In genomic region chr3:95216655-95217254, GRCm38 (mm10) we compare ENCODE assay signal across 9 mouse cellular contexts. TPM values are rescaled to one million over a fixed set of nuclear protein-coding genes. Genes with fewer than 3 reads are reported as not detected.
A peak's percentile ranks its signal among the peaks of the same experiment; 100 is the strongest.
DNase-seq lines count a peak whose midpoint lies in the region; ATAC-seq and TF ChIP-seq lines count a peak whose summit lies in the region.
"Had no signal": no experiment of that assay in that cellular context is flagged by ENCODE, and none has a peak within 500 bp of the region (broad histone marks: within the 10 kb centered on the region; RNA-seq: fewer than 3 reads in every experiment).

No protein-coding gene starts in this region.

- peak overlapping the region; percentile 92 for H3K9ac ChIP-seq in liver, embryonic 15.5 days

- no peaks in the 10 kb centered on the region for H3K27me3 ChIP-seq in thymus, adult 2 months (ENCODE audit: control insufficient read depth, insufficient read depth, low read length)
- H3K27me3 ChIP-seq in liver, embryonic 15.5 days = no peaks in the 10 kb centered on the region

- peak overlapping the region; percentile 90 for H3K4me3 ChIP-seq in thymus, adult 2 months (ENCODE audit: control insufficient read depth, insufficient read depth, low read length)
- H3K4me3 ChIP-seq in liver, embryonic 15.5 days (replicated peaks) = peak overlapping the region; percentile 91

- no peak for TF ChIP-seq CTCF in thymus, adult 2 months (IDR thresholded peaks at IDR 0.05; ENCODE audit: borderline replicate concordance, control insufficient read depth, extremely low read depth, insufficient read depth, low read length, poor library complexity)

- peak overlapping the region; percentile 84 for H3K4me2 ChIP-seq in liver, embryonic 15.5 days

- WGBS in thymus, adult 2 months = 25% methylated on average over 4 of the region's 4 CpGs
- 12% methylated on average over 4 of the region's 4 CpGs for WGBS in liver, embryonic 15.5 days (ENCODE audit: insufficient replicate concordance)

- no peak for TF ChIP-seq POLR2A in thymus, adult 2 months (IDR thresholded peaks at IDR 0.05; ENCODE audit: control insufficient read depth, extremely low read depth, insufficient read depth, low read length, poor library complexity)

- peaks cover 8% of the 10 kb centered on the region; the same call in 1 of the 2 replicates for H3K36me3 ChIP-seq in thymus, adult 2 months (ENCODE audit: control insufficient read depth, insufficient read depth, low read length)
- H3K36me3 ChIP-seq in liver, embryonic 15.5 days (replicated peaks) = peaks cover 42% of the 10 kb centered on the region

- H3K4me1 ChIP-seq in thymus, adult 2 months (replicated peaks; ENCODE audit: control insufficient read depth, insufficient read depth, low read length) = peaks cover 3% of the 10 kb centered on the region; the same call in 1 of the 2 replicates
- H3K4me1 ChIP-seq in liver, embryonic 15.5 days (replicated peaks) = peaks cover 44% of the 10 kb centered on the region

- H3K9me3 ChIP-seq in liver, embryonic 15.5 days (replicated peaks) = no peaks in the 10 kb centered on the region

- DNase-seq in cerebellum, adult 9-10 months = peak; percentile 38
- no peak for DNase-seq in thymus, adult 2 months
- DNase-seq in thymus, postnatal 0 days (ENCODE audit: low spot score) = no peak
- no peak for DNase-seq in frontal cortex, adult 2 months (ENCODE audit: extremely low spot score in 1 of 2, low spot score in 1 of 2)
- no peak for DNase-seq in urinary bladder, adult 18-20 months (ENCODE audit: low spot score in 2 of 2)
- DNase-seq in adrenal gland, postnatal 36 days = no peak

- no peak overlapping the region for H3K27ac ChIP-seq in thymus, adult 2 months (ENCODE audit: control insufficient read depth, insufficient read depth, low read length)
- H3K27ac ChIP-seq in liver, embryonic 15.5 days (replicated peaks) = peak overlapping the region; percentile 94

- ATAC-seq in cerebellum, adult (ENCODE audit: insufficient number of reproducible peaks, low FRiP score, low TSS enrichment) = no peak
- peak; percentile 3 for ATAC-seq in liver, embryonic 15.5 days (ENCODE audit: insufficient read depth)

RNA-seq across cellular contexts. Expression of gene Gabpb2, which starts 1.0 kb away (rescaled TPM):
- 39.7 and 41.7 TPM in 2 replicates for polyA plus RNA-seq in thymus, adult 2 months (2012; rRNA removed)
- polyA plus RNA-seq in thymus, postnatal 0 days (2015; fragmentation: Nextera tagmentation; extraction: Ambion mirVana) = 9.3 and 13.8 TPM in 2 replicates
- polyA plus RNA-seq in liver, embryonic 15.5 days (2015; fragmentation: Nextera tagmentation; extraction: Ambion mirVana) = 6.2 and 7.1 TPM in 2 replicates
- 15.8 and 17.9 TPM in 2 replicates for polyA plus RNA-seq in frontal cortex, adult 2 months (2012; rRNA removed)
- total RNA-seq in adrenal gland, postnatal 36 days (2021) = 10 to 100 TPM; 21.3 to 22.6 TPM

RNA-seq across cellular contexts. Expression of gene Cdc42se1, which starts 11.8 kb away (rescaled TPM):
- 137 and 156 TPM in 2 replicates for polyA plus RNA-seq in thymus, adult 2 months (2012; rRNA removed)
- polyA plus RNA-seq in thymus, postnatal 0 days (2015; fragmentation: Nextera tagmentation; extraction: Ambion mirVana) = 167 and 178 TPM in 2 replicates
- 36.7 and 42.6 TPM in 2 replicates for polyA plus RNA-seq in liver, embryonic 15.5 days (2015; fragmentation: Nextera tagmentation; extraction: Ambion mirVana)
- 62.5 and 63.5 TPM in 2 replicates for polyA plus RNA-seq in frontal cortex, adult 2 months (2012; rRNA removed)
- total RNA-seq in adrenal gland, postnatal 36 days (2021) = 10 to 100 TPM; 86.9 to 94.8 TPM

RNA-seq across cellular contexts. Expression of gene Mllt11, which starts 15.2 kb away (rescaled TPM):
- 53.0 and 66.1 TPM in 2 replicates for polyA plus RNA-seq in thymus, adult 2 months (2012; rRNA removed)
- polyA plus RNA-seq in thymus, postnatal 0 days (2015; fragmentation: Nextera tagmentation; extraction: Ambion mirVana) = 14.0 and 15.7 TPM in 2 replicates
- polyA plus RNA-seq in liver, embryonic 15.5 days (2015; fragmentation: Nextera tagmentation; extraction: Ambion mirVana) = 2.2 and 2.7 TPM in 2 replicates
- polyA plus RNA-seq in frontal cortex, adult 2 months (2012; rRNA removed) = 388 and 439 TPM in 2 replicates
- 10 to 100 TPM in 1 of 2 experiments, 1 to 10 TPM in 1; 6.9 to 10.9 TPM for total RNA-seq in adrenal gland, postnatal 36 days (2021)

RNA-seq across cellular contexts. Expression of gene Gm128, which starts 24.6 kb away (rescaled TPM):
- polyA plus RNA-seq in thymus, adult 2 months (2012; rRNA removed) = 0.30 and 0.33 TPM in 2 replicates
- polyA plus RNA-seq in thymus, postnatal 0 days (2015; fragmentation: Nextera tagmentation; extraction: Ambion mirVana) = 0.32 and 0.39 TPM in 2 replicates
- 0.07 and 0.12 TPM in 2 replicates for polyA plus RNA-seq in liver, embryonic 15.5 days (2015; fragmentation: Nextera tagmentation; extraction: Ambion mirVana)
- 0.29 and 0.30 TPM in 2 replicates for polyA plus RNA-seq in frontal cortex, adult 2 months (2012; rRNA removed)
- under 1 TPM; 0.17 to 0.26 TPM for total RNA-seq in adrenal gland, postnatal 36 days (2021)

RNA-seq across cellular contexts. Expression of gene Bnipl, which starts 34.2 kb away (rescaled TPM):
- polyA plus RNA-seq in thymus, adult 2 months (2012; rRNA removed) = 1.3 and 1.6 TPM in 2 replicates
- 0.35 and 0.40 TPM in 2 replicates for polyA plus RNA-seq in thymus, postnatal 0 days (2015; fragmentation: Nextera tagmentation; extraction: Ambion mirVana)
- not detected in 2 replicates for polyA plus RNA-seq in liver, embryonic 15.5 days (2015; fragmentation: Nextera tagmentation; extraction: Ambion mirVana)
- 0.40 and 0.48 TPM in 2 replicates for polyA plus RNA-seq in frontal cortex, adult 2 months (2012; rRNA removed)
- under 1 TPM in 1 of 2 experiments, not detected in 1; 0.89 TPM for total RNA-seq in adrenal gland, postnatal 36 days (2021)
- total RNA-seq: common myeloid progenitor, adult 5-6 weeks had no signal
